ENCODE assay signal across 15 mouse cellular contexts in the genomic region with DNA sequence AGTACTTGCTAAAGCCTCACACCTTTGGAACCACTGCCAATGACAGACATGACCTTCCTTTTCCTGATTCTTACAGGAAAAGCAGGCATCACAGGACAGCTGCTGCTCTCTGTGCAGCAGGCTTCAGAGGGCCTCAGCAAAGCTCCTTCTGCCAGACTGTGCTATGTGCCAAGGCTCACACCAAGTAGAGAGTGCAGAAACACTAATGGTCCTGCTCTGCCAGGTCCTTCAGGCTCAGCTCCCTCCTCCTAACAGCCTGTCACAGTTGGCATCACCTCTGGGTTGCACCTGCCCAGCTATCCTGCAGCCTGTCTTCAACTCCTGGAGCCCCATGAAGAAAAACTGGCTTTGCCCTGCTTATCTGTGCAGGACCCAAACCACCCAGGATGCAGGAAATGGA. TPM values are rescaled to one million over a fixed set of nuclear protein-coding genes. Genes with fewer than 3 reads are reported as not detected.
A peak's percentile ranks its signal among the peaks of the same experiment; 100 is the strongest.
DNase-seq lines count a peak whose midpoint lies in the region; ATAC-seq and TF ChIP-seq lines count a peak whose summit lies in the region.
"Had no signal": no experiment of that assay in that cellular context is flagged by ENCODE, and none has a peak within 500 bp of the region (broad histone marks: within the 10 kb centered on the region; RNA-seq: fewer than 3 reads in every experiment).

No protein-coding gene starts in this region.

- ATAC-seq in forebrain, postnatal 0 days, result peak; percentile 48; the same call in 1 of the 2 replicates
- ATAC-seq in forebrain, embryonic 13.5 days, result no peak
- no peak for ATAC-seq in heart, postnatal 0 days (ENCODE audit: insufficient read depth, low read depth)
- ATAC-seq in megakaryocyte, adult 5-6 weeks (ENCODE audit: poor library complexity, severe bottlenecking), result no peak
- ATAC-seq: midbrain, embryonic 13.5 days had no signal

- H3K4me1 ChIP-seq in forebrain, postnatal 0 days (ENCODE audit: insufficient read depth), result no peaks in the 10 kb centered on the region
- 0 out of 2 replicates have a peak, but pooled peaks cover 4% of the 10 kb centered on the region for H3K4me1 ChIP-seq in forebrain, embryonic 13.5 days
- peaks cover 61% of the 10 kb centered on the region for H3K4me1 ChIP-seq in heart, postnatal 0 days (ENCODE audit: control insufficient read depth, insufficient read depth)
- H3K4me1 ChIP-seq in megakaryocyte, embryonic 14.5 days, result peaks cover 63% of the 10 kb centered on the region
- H3K4me1 ChIP-seq: midbrain, embryonic 13.5 days had no signal

- TF ChIP-seq CTCF in forebrain, postnatal 0 days (IDR thresholded peaks at IDR 0.05; ENCODE audit: low read depth), result no peak
- TF ChIP-seq CTCF in heart, postnatal 0 days (IDR thresholded peaks at IDR 0.05; ENCODE audit: low read depth), result no peak

- H3K9me3 ChIP-seq in forebrain, postnatal 0 days (ENCODE audit: low read length), result no peaks in the 10 kb centered on the region
- H3K9me3 ChIP-seq in forebrain, embryonic 13.5 days (replicated peaks), result no peaks in the 10 kb centered on the region
- H3K9me3 ChIP-seq in heart, postnatal 0 days (replicated peaks; ENCODE audit: control insufficient read depth, low read length), result no peaks in the 10 kb centered on the region
- no peaks in the 10 kb centered on the region for H3K9me3 ChIP-seq in megakaryocyte, embryonic 14.5 days
- H3K9me3 ChIP-seq: embryonic facial prominence, embryonic 15.5 days; hindbrain, embryonic 15.5 days; midbrain, embryonic 13.5 days; neural tube, embryonic 15.5 days had no signal

- no peaks in the 10 kb centered on the region for H3K27me3 ChIP-seq in forebrain, postnatal 0 days (ENCODE audit: insufficient read depth, low read length)
- no peaks in the 10 kb centered on the region for H3K27me3 ChIP-seq in forebrain, embryonic 13.5 days
- H3K27me3 ChIP-seq in heart, postnatal 0 days (ENCODE audit: control insufficient read depth, insufficient read depth, low read length), result no peaks in the 10 kb centered on the region
- no peaks in the 10 kb centered on the region for H3K27me3 ChIP-seq in megakaryocyte, embryonic 14.5 days (replicated peaks)
- H3K27me3 ChIP-seq: embryonic facial prominence, embryonic 15.5 days; hindbrain, embryonic 15.5 days; midbrain, embryonic 13.5 days; neural tube, embryonic 15.5 days had no signal

- H3K27ac ChIP-seq in forebrain, postnatal 0 days (ENCODE audit: low read depth, low read length), result no peak overlapping the region
- H3K27ac ChIP-seq in forebrain, embryonic 13.5 days, result no peak overlapping the region
- peak overlapping the region; percentile 9 for H3K27ac ChIP-seq in heart, postnatal 0 days (ENCODE audit: low read depth)
- H3K27ac ChIP-seq: embryonic facial prominence, embryonic 15.5 days; hindbrain, embryonic 15.5 days; midbrain, embryonic 13.5 days; neural tube, embryonic 15.5 days had no signal

- no peak for TF ChIP-seq EP300 in heart, postnatal 0 days (IDR thresholded peaks at IDR 0.05; ENCODE audit: low read depth)

- H3K4me2 ChIP-seq in forebrain, postnatal 0 days (ENCODE audit: low read depth), result no peak overlapping the region
- H3K4me2 ChIP-seq in forebrain, embryonic 13.5 days, result no peak overlapping the region
- no peak overlapping the region for H3K4me2 ChIP-seq in heart, postnatal 0 days (ENCODE audit: low read depth, low read length)
- H3K4me2 ChIP-seq: embryonic facial prominence, embryonic 15.5 days; hindbrain, embryonic 15.5 days; midbrain, embryonic 13.5 days; neural tube, embryonic 15.5 days had no signal

- no peak overlapping the region for H3K4me3 ChIP-seq in forebrain, postnatal 0 days (ENCODE audit: low read depth, low read length)
- H3K4me3 ChIP-seq in forebrain, embryonic 13.5 days, result no peak overlapping the region
- no peak overlapping the region for H3K4me3 ChIP-seq in heart, postnatal 0 days (ENCODE audit: low read depth, low read length)
- H3K4me3 ChIP-seq in megakaryocyte, embryonic 14.5 days (replicated peaks), result peak overlapping the region; percentile 72
- H3K4me3 ChIP-seq: embryonic facial prominence, embryonic 15.5 days; hindbrain, embryonic 15.5 days; midbrain, embryonic 13.5 days; neural tube, embryonic 15.5 days had no signal

- H3K36me3 ChIP-seq in forebrain, postnatal 0 days (ENCODE audit: insufficient read depth), result no peaks in the 10 kb centered on the region
- no peaks in the 10 kb centered on the region for H3K36me3 ChIP-seq in forebrain, embryonic 13.5 days (ENCODE audit: poor library complexity, severe bottlenecking)
- H3K36me3 ChIP-seq in heart, postnatal 0 days (replicated peaks; ENCODE audit: control insufficient read depth, insufficient read depth, low read length), result no peaks in the 10 kb centered on the region
- H3K36me3 ChIP-seq in megakaryocyte, embryonic 14.5 days (replicated peaks; ENCODE audit: low read length), result peaks cover 23% of the 10 kb centered on the region
- H3K36me3 ChIP-seq: embryonic facial prominence, embryonic 15.5 days; hindbrain, embryonic 15.5 days; midbrain, embryonic 13.5 days; neural tube, embryonic 15.5 days had no signal

- H3K9ac ChIP-seq in forebrain, postnatal 0 days, result no peak overlapping the region
- H3K9ac ChIP-seq in forebrain, embryonic 13.5 days, result no peak overlapping the region
- H3K9ac ChIP-seq in heart, postnatal 0 days (replicated peaks; ENCODE audit: low read depth, low read length), result peak overlapping the region; percentile 6; the same call in 1 of the 2 replicates
- H3K9ac ChIP-seq: embryonic facial prominence, embryonic 15.5 days; hindbrain, embryonic 15.5 days; midbrain, embryonic 13.5 days; neural tube, embryonic 15.5 days had no signal

- DNase-seq in forebrain, postnatal 0 days, result peak; percentile 6
- no peak for DNase-seq in heart, postnatal 0 days (ENCODE audit: low spot score)
- DNase-seq in heart, adult 9 months (ENCODE audit: low spot score in 2 of 2), result no peak
- peak; percentile 48 for DNase-seq in skeletal muscle tissue, adult 2 months (ENCODE audit: low read depth, low spot score)
- no peak for DNase-seq in frontal cortex, adult 2 months (ENCODE audit: extremely low spot score in 1 of 2, low spot score in 1 of 2)
- DNase-seq: kidney, adult 9 months; layer of hippocampus, postnatal 36 days; lung, adult 18-20 months had no signal

RNA-seq across cellular contexts. Expression of gene Pacsin2, which starts 45.7 kb away (rescaled TPM):
- total RNA-seq in forebrain, postnatal 0 days (2014; rRNA removed), result 13.8 and 20.9 TPM in 2 replicates
- polyA plus RNA-seq in forebrain, postnatal 0 days (2015; fragmentation: Nextera tagmentation; extraction: Ambion mirVana), result 10.4 and 16.5 TPM in 2 replicates
- 26.0 TPM in 2 replicates for polyA plus RNA-seq in forebrain, embryonic 13.5 days (2015; fragmentation: Nextera tagmentation; extraction: Ambion mirVana)
- 65.0 and 78.0 TPM in 2 replicates for total RNA-seq in heart, postnatal 0 days (2014; rRNA removed; ENCODE audit: low replicate concordance)
- polyA plus RNA-seq in heart, postnatal 0 days (2015; fragmentation: Nextera tagmentation; extraction: Ambion mirVana), result 53.0 and 63.3 TPM in 2 replicates
- 39.9 and 82.1 TPM in 2 replicates for polyA plus RNA-seq in megakaryocyte, embryonic 14.5 days (2012; ENCODE audit: insufficient read depth, low replicate concordance)
- 71.9 and 75.0 TPM in 2 replicates for total RNA-seq in megakaryocyte, adult 5-6 weeks (2015)
- 112 and 115 TPM in 2 replicates for total RNA-seq in megakaryocyte, adult 5-6 weeks (2017)
- polyA plus RNA-seq in frontal cortex, adult 2 months (2012; rRNA removed), result 231 and 243 TPM in 2 replicates

Comparison
In these comparisons a context has a peak if more than half of its experiments do, and no peak if none do; other contexts are left out.
1. DNase-seq: peak in forebrain, postnatal 0 days (single experiment) and skeletal muscle tissue, adult 2 months (single experiment); none in heart, postnatal 0 days (single experiment), heart, adult 9 months (0 of 2) and frontal cortex, adult 2 months (0 of 2).